Mouse (Mus musculus): ENCODE data around the gene Dusp1. TPM values are rescaled to one million over a fixed set of nuclear protein-coding genes. Genes with fewer than 3 reads are reported as not detected.
A peak's percentile ranks its signal among the peaks of the same experiment; 100 is the strongest.

Dusp1 gene
- polyA plus RNA-seq, 1 experiment from 2014 or later: 13.4 TPM

DNA sequence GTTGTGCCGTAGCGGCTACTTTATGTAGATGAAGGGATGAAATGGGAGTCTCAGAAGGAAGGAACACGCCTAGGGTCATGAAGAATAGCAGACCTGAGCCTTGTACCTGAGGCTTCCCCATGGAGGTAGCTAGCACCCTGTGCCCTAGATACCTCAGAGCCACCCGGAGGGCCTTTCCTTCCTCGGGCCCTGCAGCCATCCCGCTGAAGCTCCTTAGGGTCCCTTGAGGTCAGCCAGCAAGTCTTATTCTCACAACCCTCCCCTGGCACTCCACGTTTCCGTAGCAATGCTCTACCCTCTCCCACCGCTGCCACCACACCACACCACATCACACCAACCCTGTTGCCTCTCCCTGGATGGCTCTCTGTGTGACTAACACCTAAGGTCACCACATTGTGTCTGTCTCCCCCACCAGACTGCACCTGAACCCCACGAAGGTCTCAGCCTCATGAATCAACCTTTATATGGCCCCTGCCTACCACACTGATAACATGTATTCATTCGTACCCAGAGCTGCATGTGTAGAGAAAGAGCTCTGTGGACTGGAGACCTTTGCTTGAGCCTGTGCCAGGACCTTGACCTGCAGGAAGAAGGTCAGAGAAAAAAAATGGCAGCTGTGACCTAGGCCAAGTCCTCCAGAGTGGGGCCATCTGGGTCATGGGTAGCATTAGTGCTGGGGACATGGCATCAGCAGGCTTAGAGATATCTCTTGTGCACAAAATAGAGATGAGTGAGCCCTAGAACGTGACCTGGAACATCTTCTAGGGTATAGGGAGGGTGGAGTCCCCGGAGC, 93.6 kb downstream of the Dusp1 start:
- no peak overlapping the region for H3K9ac ChIP-seq (replicated peaks)
- no peak overlapping the region for H3K4me3 ChIP-seq (ENCODE audit: low read depth, low read length)
- WGBS (ENCODE audit: insufficient replicate concordance): 68% methylated on average over 13 of the region's 13 CpGs
- no peaks in the 10 kb centered on the region for H3K36me3 ChIP-seq (replicated peaks; ENCODE audit: insufficient read depth, low read length)
- H3K4me1 ChIP-seq (ENCODE audit: insufficient read depth): 0 out of 2 replicates have a peak, but pooled peaks cover 3% of the 10 kb centered on the region
- no peak for ATAC-seq
- H3K27me3 ChIP-seq (ENCODE audit: insufficient read depth, low read length): no peaks in the 10 kb centered on the region
- DNase-seq: no peak
- no peak for TF ChIP-seq CTCF (IDR thresholded peaks at IDR 0.05; ENCODE audit: low read depth)
- no peak for TF ChIP-seq EP300 (IDR thresholded peaks at IDR 0.05; ENCODE audit: low read depth)
- no peak overlapping the region for H3K27ac ChIP-seq (ENCODE audit: low read depth)
- no peaks in the 10 kb centered on the region for H3K9me3 ChIP-seq (ENCODE audit: low read length)
- H3K4me2 ChIP-seq (ENCODE audit: low read depth, low read length): no peak overlapping the region

DNA sequence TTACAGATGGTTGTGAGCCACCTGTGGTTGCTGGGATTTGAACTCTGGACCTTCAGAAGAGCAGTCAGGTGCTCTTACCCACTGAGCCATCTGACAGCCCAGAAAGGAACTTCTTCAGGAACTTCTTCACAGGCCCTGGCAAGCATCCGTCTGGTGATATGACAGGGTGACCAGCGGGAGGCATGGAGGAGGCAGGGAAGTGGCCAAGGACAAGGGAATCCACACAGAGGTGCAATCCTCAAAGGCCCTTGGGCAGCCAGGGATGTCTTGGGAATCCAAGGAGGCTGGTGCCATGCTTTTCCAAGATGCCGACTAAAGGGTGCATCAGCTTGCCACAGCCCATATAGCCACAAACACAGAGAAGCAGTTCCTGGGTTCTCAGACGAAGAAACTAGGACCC, 94.3 kb downstream of the Dusp1 start:
- Histone ChIP-seq H3K36me3 (replicated peaks; ENCODE audit: insufficient read depth, low read length) (no peaks in the 10 kb centered on the region), H3K9ac (replicated peaks) (no peak overlapping the region), H3K4me2 (ENCODE audit: low read depth, low read length) (no peak overlapping the region), H3K4me3 (ENCODE audit: low read depth, low read length) (no peak overlapping the region), H3K9me3 (ENCODE audit: low read length) (no peaks in the 10 kb centered on the region), H3K27ac (ENCODE audit: low read depth) (no peak overlapping the region), H3K4me1 (ENCODE audit: insufficient read depth) (peaks cover 3% of the 10 kb centered on the region; the same call in 1 of the 2 replicates), H3K27me3 (ENCODE audit: insufficient read depth, low read length) (no peaks in the 10 kb centered on the region)
- no peak for ATAC-seq
- 75% methylated on average over 4 of the region's 4 CpGs for WGBS (ENCODE audit: insufficient replicate concordance)
- DNase-seq: no peak
- TF ChIP-seq EP300 (IDR thresholded peaks at IDR 0.05; ENCODE audit: low read depth) (no peak), CTCF (IDR thresholded peaks at IDR 0.05; ENCODE audit: low read depth) (no peak)

DNA sequence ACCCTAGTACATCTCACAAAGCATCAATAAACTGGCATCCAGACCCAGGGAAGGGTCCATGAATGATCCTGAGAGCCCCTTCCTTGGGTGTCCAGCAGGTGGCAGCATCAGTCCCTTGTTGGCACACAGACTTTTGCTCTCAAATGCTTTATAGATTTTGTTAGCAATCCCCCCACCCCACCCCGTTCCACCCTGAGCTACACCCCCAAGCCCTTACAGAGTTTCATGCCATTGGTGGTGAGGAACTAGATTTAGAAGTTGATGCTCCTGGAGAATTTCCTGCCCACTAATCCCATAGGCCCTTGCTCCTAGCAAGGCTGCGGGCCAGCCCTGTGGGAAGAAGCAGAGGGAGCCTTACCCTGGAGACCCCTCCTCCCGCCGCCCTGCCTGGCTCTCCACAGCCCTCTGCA, 95.2 kb downstream of the Dusp1 start:
- ATAC-seq (no peak), DNase-seq (peak; percentile 83)
- H3K9me3 ChIP-seq (ENCODE audit: low read length): no peaks in the 10 kb centered on the region
- no peaks in the 10 kb centered on the region for H3K36me3 ChIP-seq (replicated peaks; ENCODE audit: insufficient read depth, low read length)
- peaks cover 3% of the 10 kb centered on the region; the same call in 1 of the 2 replicates for H3K4me1 ChIP-seq (ENCODE audit: insufficient read depth)
- H3K27me3 ChIP-seq (ENCODE audit: insufficient read depth, low read length): no peaks in the 10 kb centered on the region
- H3K4me3 ChIP-seq (ENCODE audit: low read depth, low read length): no peak overlapping the region
- TF ChIP-seq EP300 (IDR thresholded peaks at IDR 0.05; ENCODE audit: low read depth) (no peak), CTCF (IDR thresholded peaks at IDR 0.05; ENCODE audit: low read depth) (peak; percentile 89)
- H3K4me2 ChIP-seq (ENCODE audit: low read depth, low read length): no peak overlapping the region
- H3K27ac ChIP-seq (ENCODE audit: low read depth): no peak overlapping the region; the same call in 1 of the 2 replicates
- H3K9ac ChIP-seq (replicated peaks): no peak overlapping the region
- WGBS (ENCODE audit: insufficient replicate concordance): 22% methylated on average over 4 of the region's 4 CpGs

DNA sequence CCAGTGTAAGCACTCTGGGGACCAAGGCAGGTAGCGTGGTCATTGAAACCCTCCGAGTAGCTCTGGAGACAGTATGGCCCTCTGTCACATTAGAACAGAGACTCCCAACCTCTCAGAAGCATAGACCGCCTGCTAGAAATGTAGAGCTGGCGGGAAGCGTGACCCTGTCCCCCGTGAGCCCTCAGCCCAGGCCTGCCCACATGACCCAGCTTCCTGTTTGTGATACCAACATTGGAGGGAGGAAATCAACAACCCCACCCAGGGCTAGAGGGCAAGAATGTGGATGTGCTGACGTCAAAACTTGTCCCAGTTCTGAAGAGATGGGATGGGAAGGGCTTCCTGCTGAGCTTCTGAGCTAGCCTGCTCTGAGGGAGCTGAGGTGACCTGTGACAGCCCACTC, 97.0 kb downstream of the Dusp1 start:
- Histone ChIP-seq H3K27ac (ENCODE audit: low read depth) (peak overlapping the region; percentile 70), H3K36me3 (replicated peaks; ENCODE audit: insufficient read depth, low read length) (no peaks in the 10 kb centered on the region), H3K9ac (replicated peaks) (no peak overlapping the region), H3K9me3 (ENCODE audit: low read length) (no peaks in the 10 kb centered on the region), H3K4me1 (ENCODE audit: insufficient read depth) (peaks cover 3% of the 10 kb centered on the region; the same call in 1 of the 2 replicates), H3K4me2 (ENCODE audit: low read depth, low read length) (no peak overlapping the region), H3K27me3 (ENCODE audit: insufficient read depth, low read length) (no peaks in the 10 kb centered on the region), H3K4me3 (ENCODE audit: low read depth, low read length) (no peak overlapping the region)
- ATAC-seq (peak; percentile 72), DNase-seq (peak; percentile 41)
- WGBS (ENCODE audit: insufficient replicate concordance): 51% methylated on average over 7 of the region's 7 CpGs
- TF ChIP-seq CTCF (IDR thresholded peaks at IDR 0.05; ENCODE audit: low read depth): no peak
- TF ChIP-seq EP300 (IDR thresholded peaks at IDR 0.05; ENCODE audit: low read depth): peak; percentile 71; the same call in 1 of the 2 replicates

DNA sequence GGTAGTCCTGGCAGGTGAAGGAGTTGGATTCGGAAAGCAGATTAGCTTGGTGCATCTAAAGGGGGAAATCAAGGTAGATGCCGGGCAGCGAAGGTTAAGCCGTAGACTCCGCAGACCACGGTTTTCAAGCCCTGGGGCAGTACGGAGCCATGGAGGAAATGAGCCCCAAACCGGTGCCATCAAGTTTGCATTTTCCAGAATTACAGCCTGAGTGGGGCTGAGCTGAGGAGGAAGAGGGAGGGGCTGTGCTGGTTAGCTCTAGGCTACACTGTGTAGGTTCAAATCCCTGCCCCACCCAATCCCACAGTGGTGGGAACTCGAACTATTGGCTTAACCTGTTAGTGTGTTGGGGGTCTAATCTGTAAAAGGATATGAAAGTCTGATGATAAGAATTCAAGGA, 97.4 kb downstream of the Dusp1 start:
- no peak overlapping the region for H3K4me3 ChIP-seq (ENCODE audit: low read depth, low read length)
- H3K9ac ChIP-seq (replicated peaks): no peak overlapping the region
- no peaks in the 10 kb centered on the region for H3K9me3 ChIP-seq (ENCODE audit: low read length)
- H3K36me3 ChIP-seq (replicated peaks; ENCODE audit: insufficient read depth, low read length): no peaks in the 10 kb centered on the region
- peaks cover 3% of the 10 kb centered on the region; the same call in 1 of the 2 replicates for H3K4me1 ChIP-seq (ENCODE audit: insufficient read depth)
- no peak overlapping the region for H3K4me2 ChIP-seq (ENCODE audit: low read depth, low read length)
- ATAC-seq (peak; percentile 16; the same call in 1 of the 2 replicates), DNase-seq (no peak)
- TF ChIP-seq CTCF (IDR thresholded peaks at IDR 0.05; ENCODE audit: low read depth) (no peak), EP300 (IDR thresholded peaks at IDR 0.05; ENCODE audit: low read depth) (no peak)
- no peaks in the 10 kb centered on the region for H3K27me3 ChIP-seq (ENCODE audit: insufficient read depth, low read length)
- 66% methylated on average over 9 of the region's 9 CpGs for WGBS (ENCODE audit: insufficient replicate concordance)
- H3K27ac ChIP-seq (ENCODE audit: low read depth): peak overlapping the region; percentile 37

DNA sequence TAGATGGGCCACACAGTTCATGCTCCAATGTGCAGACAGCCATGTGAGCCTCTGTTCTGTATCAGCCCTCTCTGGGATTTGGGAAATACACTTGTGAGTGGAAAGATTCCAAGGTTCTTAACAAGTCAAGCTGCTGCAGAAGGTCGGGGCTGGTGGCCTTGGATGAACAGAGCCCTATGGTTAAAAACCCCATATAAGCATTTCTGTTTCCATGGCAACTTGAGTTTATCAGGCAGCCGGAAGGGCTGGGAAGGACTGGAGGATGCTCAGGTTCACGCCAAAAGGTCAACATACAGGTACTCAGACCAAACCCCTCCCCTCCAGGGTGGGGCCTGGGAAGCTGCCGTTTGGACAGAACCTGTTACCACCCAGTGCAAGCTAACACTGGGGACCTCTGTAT, 97.9 kb downstream of the Dusp1 start:
- no peak overlapping the region for H3K4me2 ChIP-seq (ENCODE audit: low read depth, low read length)
- no peak overlapping the region for H3K4me3 ChIP-seq (ENCODE audit: low read depth, low read length)
- no peak overlapping the region for H3K9ac ChIP-seq (replicated peaks)
- ATAC-seq (no peak), DNase-seq (no peak)
- 45% methylated on average over 4 of the region's 4 CpGs for WGBS (ENCODE audit: insufficient replicate concordance)
- H3K9me3 ChIP-seq (ENCODE audit: low read length): no peaks in the 10 kb centered on the region
- peaks cover 3% of the 10 kb centered on the region; the same call in 1 of the 2 replicates for H3K4me1 ChIP-seq (ENCODE audit: insufficient read depth)
- H3K36me3 ChIP-seq (replicated peaks; ENCODE audit: insufficient read depth, low read length): no peaks in the 10 kb centered on the region
- no peaks in the 10 kb centered on the region for H3K27me3 ChIP-seq (ENCODE audit: insufficient read depth, low read length)
- H3K27ac ChIP-seq (ENCODE audit: low read depth): peak overlapping the region; percentile 37; the same call in 1 of the 2 replicates
- TF ChIP-seq CTCF (IDR thresholded peaks at IDR 0.05; ENCODE audit: low read depth) (no peak), EP300 (IDR thresholded peaks at IDR 0.05; ENCODE audit: low read depth) (no peak)
